Mouse (Mus musculus) neural tube, embryonic 10.5 days (tissue): Measurements from ENCODE around the gene Sgsm2.
"Not testable (repeated sequence)": the region's sequence is repeated elsewhere in the genome, so short reads cannot be mapped to it uniquely, and the experiment has no call there.

Experiments
- DNase-seq: peaks from one replicate; pipeline ENCODE4 v3.0.0-alpha.2; 2017; ENCODE audit warnings: low spot score; ENCODE audit errors: extremely low spot score

The Sgsm2 gene

GRCm38 (mm10) chr11:74829812-74830211, 67.0 kb downstream of the Sgsm2 start:
- DNase-seq: peak; percentile 80

GRCm38 (mm10) chr11:74828965-74829550, 67.8 kb downstream of the Sgsm2 start:
- no peak for DNase-seq

- no peak for DNase-seq
Observed at GRCm38 (mm10) chr11:74828404-74828931, 68.4 kb downstream of the Sgsm2 start.

- DNase-seq: no peak
Observed at GRCm38 (mm10) chr11:74827791-74828403, 69.0 kb downstream of the Sgsm2 start.

- no peak for DNase-seq
Observed at GRCm38 (mm10) chr11:74826702-74827101, 70.2 kb downstream of the Sgsm2 start.

GRCm38 (mm10) chr11:74826151-74826550, 70.7 kb downstream of the Sgsm2 start:
- no peak for DNase-seq

- no peak for DNase-seq
Observed at GRCm38 (mm10) chr11:74822746-74823440, 74.0 kb downstream of the Sgsm2 start.

GRCm38 (mm10) chr11:74821463-74821862, 75.4 kb downstream of the Sgsm2 start:
- no peak for DNase-seq

- DNase-seq: no peak
Observed at GRCm38 (mm10) chr11:74820921-74821320, 75.9 kb downstream of the Sgsm2 start.

GRCm38 (mm10) chr11:74815795-74816194, 81.1 kb downstream of the Sgsm2 start:
- no peak for DNase-seq

GRCm38 (mm10) chr11:74811538-74811937, 85.3 kb downstream of the Sgsm2 start:
- peak; percentile 20 for DNase-seq

GRCm38 (mm10) chr11:74811027-74811426, 85.8 kb downstream of the Sgsm2 start:
- DNase-seq: not testable (repeated sequence)

GRCm38 (mm10) chr11:74810134-74810533, 86.7 kb downstream of the Sgsm2 start:
- DNase-seq: no peak

- DNase-seq: no peak
Observed at GRCm38 (mm10) chr11:74808251-74808853, 88.5 kb downstream of the Sgsm2 start.

GRCm38 (mm10) chr11:74807246-74807882, 89.5 kb downstream of the Sgsm2 start:
- no peak for DNase-seq

GRCm38 (mm10) chr11:74804081-74804627, 92.7 kb downstream of the Sgsm2 start:
- no peak for DNase-seq

GRCm38 (mm10) chr11:74800658-74801057, 96.2 kb downstream of the Sgsm2 start:
- no peak for DNase-seq
